Mouse (Mus musculus): ENCODE measurements at regions not wholly inside any gene's neighbourhood (a gene's known extent, or its start where the extent isn't known, plus 50 kb on each side); places are given as distances from the start of the nearest gene placed in this dataset.
"Not testable (repeated sequence)": the region's sequence is repeated elsewhere in the genome, so short reads cannot be mapped to it uniquely, and the experiment has no call there.

GRCm38 (mm10) chr8:126081279-126081678, 86.3 kb downstream of the Kcnk1 start:
- DNase-seq (ENCODE audit: low spot score) = peak; percentile 0

- DNase-seq (ENCODE audit: low spot score) = no peak
These were observed 87.9 kb downstream of the Kcnk1 start for GRCm38 (mm10) chr8:126082827-126083226.

GRCm38 (mm10) chr8:126090772-126091171, 95.8 kb downstream of the Kcnk1 start:
- DNase-seq (ENCODE audit: low spot score) = no peak

- DNase-seq (ENCODE audit: low spot score) = no peak
These were observed 99.0 kb downstream of the Kcnk1 start for GRCm38 (mm10) chr8:126094005-126094404.

GRCm38 (mm10) chr8:126096056-126096455, 101.1 kb downstream of the Kcnk1 start:
- no peak for DNase-seq (ENCODE audit: low spot score)

- DNase-seq (ENCODE audit: low spot score) = no peak
These were observed 101.7 kb downstream of the Kcnk1 start for GRCm38 (mm10) chr8:126096636-126097170.

GRCm38 (mm10) chr8:126098886-126099285, 103.9 kb downstream of the Kcnk1 start:
- no peak for DNase-seq (ENCODE audit: low spot score)

GRCm38 (mm10) chr8:126099889-126100288, 104.9 kb downstream of the Kcnk1 start:
- no peak for DNase-seq (ENCODE audit: low spot score)

- DNase-seq (ENCODE audit: low spot score) = no peak
These were observed 110.1 kb downstream of the Kcnk1 start for GRCm38 (mm10) chr8:126105043-126105442.

GRCm38 (mm10) chr8:126126041-126126440, 131.1 kb downstream of the Kcnk1 start:
- DNase-seq (ENCODE audit: low spot score) = no peak

- DNase-seq (ENCODE audit: low spot score) = no peak
These were observed 137.1 kb downstream of the Kcnk1 start for GRCm38 (mm10) chr8:126132076-126132475.

GRCm38 (mm10) chr8:126132918-126133317, 137.9 kb downstream of the Kcnk1 start:
- DNase-seq (ENCODE audit: low spot score) = not testable (repeated sequence)

- DNase-seq (ENCODE audit: low spot score) = no peak
These were observed 140.1 kb downstream of the Kcnk1 start for GRCm38 (mm10) chr8:126135100-126135499.

GRCm38 (mm10) chr8:126135573-126135972, 140.6 kb downstream of the Kcnk1 start:
- DNase-seq (ENCODE audit: low spot score) = no peak

- DNase-seq (ENCODE audit: low spot score) = no peak
These were observed 142.0 kb downstream of the Kcnk1 start for GRCm38 (mm10) chr8:126136946-126137345.

GRCm38 (mm10) chr8:126137452-126137851, 142.5 kb downstream of the Kcnk1 start:
- DNase-seq (ENCODE audit: low spot score) = no peak

- no peak for DNase-seq (ENCODE audit: low spot score)
These were observed 143.9 kb downstream of the Kcnk1 start for GRCm38 (mm10) chr8:126138645-126139545.

GRCm38 (mm10) chr8:126139546-126139870, 144.5 kb downstream of the Kcnk1 start:
- no peak for DNase-seq (ENCODE audit: low spot score)

- DNase-seq (ENCODE audit: low spot score) = no peak
These were observed 146.0 kb downstream of the Kcnk1 start for GRCm38 (mm10) chr8:126140998-126141397.

GRCm38 (mm10) chr8:126151527-126151926, 146.8 kb upstream of the Slc35f3 start:
- DNase-seq (ENCODE audit: low spot score) = no peak

- no peak for DNase-seq (ENCODE audit: low spot score)
These were observed 144.4 kb upstream of the Slc35f3 start for GRCm38 (mm10) chr8:126153955-126154354.

GRCm38 (mm10) chr8:126157452-126158185, 140.7 kb upstream of the Slc35f3 start:
- peak; percentile 10 for DNase-seq (ENCODE audit: low spot score)

GRCm38 (mm10) chr8:126159485-126159884, 138.9 kb upstream of the Slc35f3 start:
- no peak for DNase-seq (ENCODE audit: low spot score)
